Mouse (Mus musculus): ENCODE data around the gene H2-K1. TPM values are rescaled to one million over a fixed set of nuclear protein-coding genes. Genes with fewer than 3 reads are reported as not detected.

H2-K1 gene
- total and polyA plus RNA-seq, 2 experiments from 2014 or later: 21.2 to 22.2 TPM

- DNase-seq (ENCODE audit: low spot score) (peak; percentile 74), ATAC-seq (ENCODE audit: low FRiP score) (no peak)
- Histone ChIP-seq H3K27me3 (ENCODE audit: insufficient read depth, low read length) (no peaks in the 10 kb centered on the region), H3K9ac (replicated peaks; ENCODE audit: low read length, poor library complexity, severe bottlenecking) (peak overlapping the region; percentile 93), H3K4me3 (ENCODE audit: low read depth, low read length) (peak overlapping the region; percentile 74), H3K36me3 (ENCODE audit: insufficient read depth, low read length) (peaks cover 25% of the 10 kb centered on the region), H3K9me3 (ENCODE audit: low read length) (no peaks in the 10 kb centered on the region), H3K4me2 (ENCODE audit: low read depth, low read length, poor library complexity, severe bottlenecking) (peak overlapping the region; percentile 97), H3K4me1 (ENCODE audit: insufficient read depth, low read length) (peaks cover 34% of the 10 kb centered on the region; the same call in 1 of the 2 replicates), H3K27ac (ENCODE audit: low read depth, low read length) (peak overlapping the region; percentile 97)
- WGBS: 2% methylated on average over 6 of the region's 7 CpGs
- TF ChIP-seq CTCF (IDR thresholded peaks at IDR 0.05): no peak
These were observed 25.6 kb upstream of the H2-K1 start for GRCm38 (mm10) chr17:34025756-34026151.

- Histone ChIP-seq H3K27ac (ENCODE audit: low read depth, low read length) (peak overlapping the region; percentile 97), H3K27me3 (ENCODE audit: insufficient read depth, low read length) (no peaks in the 10 kb centered on the region), H3K9me3 (ENCODE audit: low read length) (no peaks in the 10 kb centered on the region), H3K4me1 (ENCODE audit: insufficient read depth, low read length) (peaks cover 27% of the 10 kb centered on the region; the same call in 1 of the 2 replicates), H3K36me3 (ENCODE audit: insufficient read depth, low read length) (peaks cover 24% of the 10 kb centered on the region), H3K9ac (replicated peaks; ENCODE audit: low read length, poor library complexity, severe bottlenecking) (peak overlapping the region; percentile 93), H3K4me3 (ENCODE audit: low read depth, low read length) (peak overlapping the region; percentile 74), H3K4me2 (ENCODE audit: low read depth, low read length, poor library complexity, severe bottlenecking) (peak overlapping the region; percentile 97)
- TF ChIP-seq CTCF (IDR thresholded peaks at IDR 0.05): no peak
- ATAC-seq (ENCODE audit: low FRiP score): peak; percentile 14; the same call in 1 of the 2 replicates
- DNase-seq (ENCODE audit: low spot score): peak; percentile 30
- WGBS: under 1% methylated on average over 48 of the region's 57 CpGs
These were observed 25.0 kb upstream of the H2-K1 start for GRCm38 (mm10) chr17:34024861-34025755.

GRCm38 (mm10) chr17:34024317-34024821, 24.2 kb upstream of the H2-K1 start, which contains the start of gene Ring1:
Gene Ring1 (minus strand): TSS chr17:34024680.
- Histone ChIP-seq H3K36me3 (ENCODE audit: insufficient read depth, low read length) (peaks cover 19% of the 10 kb centered on the region), H3K4me1 (ENCODE audit: insufficient read depth, low read length) (peaks cover 23% of the 10 kb centered on the region; the same call in 1 of the 2 replicates), H3K9me3 (ENCODE audit: low read length) (no peaks in the 10 kb centered on the region), H3K27me3 (ENCODE audit: insufficient read depth, low read length) (no peaks in the 10 kb centered on the region), H3K4me2 (ENCODE audit: low read depth, low read length, poor library complexity, severe bottlenecking) (peak within 1 kb of the TSS; percentile 97), H3K27ac (ENCODE audit: low read depth, low read length) (peak within 1 kb of the TSS; percentile 97), H3K4me3 (ENCODE audit: low read depth, low read length) (peak within 1 kb of the TSS; percentile 74), H3K9ac (replicated peaks; ENCODE audit: low read length, poor library complexity, severe bottlenecking) (peak within 1 kb of the TSS; percentile 93)
- peak; percentile 82 for ATAC-seq (ENCODE audit: low FRiP score)
- no peak for TF ChIP-seq CTCF (IDR thresholded peaks at IDR 0.05)
- WGBS: under 1% methylated on average over 44 of the region's 58 CpGs
- DNase-seq (ENCODE audit: low spot score): peak; percentile 92

DNA sequence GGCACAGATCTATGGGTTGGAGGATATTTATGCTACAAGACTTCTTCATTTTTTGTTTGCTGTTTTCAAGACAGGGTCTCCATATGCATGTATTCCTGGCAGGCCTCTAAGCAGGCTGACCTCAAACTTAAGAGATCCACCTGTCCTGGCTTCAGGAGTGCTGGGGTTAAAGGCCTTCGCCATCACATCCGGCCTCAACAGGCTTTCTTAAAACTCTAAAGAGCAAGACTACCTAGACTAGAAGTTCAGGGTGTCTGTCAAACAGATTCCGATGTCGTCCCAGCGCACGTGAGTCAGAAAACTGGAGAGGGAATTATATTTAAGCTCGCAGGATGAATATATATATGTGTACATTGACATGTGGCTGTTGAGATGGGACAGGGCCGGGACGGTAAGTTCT, 23.5 kb upstream of the H2-K1 start:
- DNase-seq (ENCODE audit: low spot score) (no peak), ATAC-seq (ENCODE audit: low FRiP score) (no peak)
- peak overlapping the region; percentile 74 for H3K4me3 ChIP-seq (ENCODE audit: low read depth, low read length)
- peak overlapping the region; percentile 93 for H3K9ac ChIP-seq (replicated peaks; ENCODE audit: low read length, poor library complexity, severe bottlenecking)
- peaks cover 23% of the 10 kb centered on the region; the same call in 1 of the 2 replicates for H3K4me1 ChIP-seq (ENCODE audit: insufficient read depth, low read length)
- H3K36me3 ChIP-seq (ENCODE audit: insufficient read depth, low read length): peaks cover 13% of the 10 kb centered on the region
- H3K27me3 ChIP-seq (ENCODE audit: insufficient read depth, low read length): no peaks in the 10 kb centered on the region
- H3K9me3 ChIP-seq (ENCODE audit: low read length): no peaks in the 10 kb centered on the region
- peak overlapping the region; percentile 97 for H3K27ac ChIP-seq (ENCODE audit: low read depth, low read length)
- H3K4me2 ChIP-seq (ENCODE audit: low read depth, low read length, poor library complexity, severe bottlenecking): peak overlapping the region; percentile 97
- 63% methylated on average over 9 of the region's 9 CpGs for WGBS
- no peak for TF ChIP-seq CTCF (IDR thresholded peaks at IDR 0.05)

DNA sequence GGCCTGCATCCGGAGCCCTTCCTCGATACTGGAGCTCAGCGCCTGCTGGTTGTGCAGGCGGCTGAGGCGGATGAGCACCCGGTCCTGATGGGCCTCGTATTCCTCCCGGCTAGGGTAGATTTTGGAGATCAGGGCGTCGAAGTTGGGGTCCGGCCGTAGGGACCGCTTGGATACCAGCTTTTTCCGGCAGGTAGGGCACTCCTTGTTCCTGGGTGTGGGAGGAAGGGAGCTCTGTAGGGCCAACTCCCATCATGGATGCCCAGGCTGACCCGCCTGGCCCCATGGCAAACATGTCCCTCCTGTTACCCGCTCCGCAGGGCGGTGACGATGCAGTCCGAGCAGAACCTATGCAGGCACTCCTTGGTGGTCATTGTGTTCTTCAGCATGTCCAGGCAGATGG, 22.8 kb upstream of the H2-K1 start:
- H3K9me3 ChIP-seq (ENCODE audit: low read length): no peaks in the 10 kb centered on the region
- DNase-seq (ENCODE audit: low spot score): no peak
- H3K4me2 ChIP-seq (ENCODE audit: low read depth, low read length, poor library complexity, severe bottlenecking): no peak overlapping the region
- H3K4me1 ChIP-seq (ENCODE audit: insufficient read depth, low read length): peaks cover 18% of the 10 kb centered on the region; the same call in 1 of the 2 replicates
- H3K27me3 ChIP-seq (ENCODE audit: insufficient read depth, low read length): no peaks in the 10 kb centered on the region
- WGBS: 98% methylated on average over 20 of the region's 20 CpGs
- H3K4me3 ChIP-seq (ENCODE audit: low read depth, low read length): no peak overlapping the region
- no peak overlapping the region for H3K9ac ChIP-seq (replicated peaks; ENCODE audit: low read length, poor library complexity, severe bottlenecking)
- no peak overlapping the region for H3K27ac ChIP-seq (ENCODE audit: low read depth, low read length)
- no peak for ATAC-seq (ENCODE audit: low FRiP score)
- no peak for TF ChIP-seq CTCF (IDR thresholded peaks at IDR 0.05)
- H3K36me3 ChIP-seq (ENCODE audit: insufficient read depth, low read length): peaks cover 10% of the 10 kb centered on the region; the same call in 1 of the 2 replicates

DNA sequence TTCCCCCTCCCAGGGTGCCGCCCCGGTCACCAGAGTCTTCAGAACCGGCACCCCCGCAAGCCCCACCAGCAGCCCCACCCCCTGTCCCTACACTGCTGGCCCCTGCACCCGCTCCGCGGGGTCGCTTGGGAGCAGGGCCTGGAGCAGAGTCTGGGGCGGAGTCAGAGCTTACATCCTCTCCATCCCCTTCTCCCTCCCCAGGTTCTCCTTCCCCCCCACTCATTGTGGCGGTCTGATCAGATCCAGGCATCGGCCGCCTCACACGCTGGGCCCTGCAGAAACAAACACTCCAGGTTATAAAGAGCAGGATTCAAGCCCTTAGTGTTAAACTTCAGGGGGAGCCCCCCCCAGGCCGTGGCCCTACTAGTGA, 22.3 kb upstream of the H2-K1 start:
- H3K27me3 ChIP-seq (ENCODE audit: insufficient read depth, low read length): no peaks in the 10 kb centered on the region
- 94% methylated on average over 14 of the region's 14 CpGs for WGBS
- no peak for DNase-seq (ENCODE audit: low spot score)
- H3K36me3 ChIP-seq (ENCODE audit: insufficient read depth, low read length): peaks cover 10% of the 10 kb centered on the region; the same call in 1 of the 2 replicates
- no peak overlapping the region for H3K27ac ChIP-seq (ENCODE audit: low read depth, low read length)
- H3K4me1 ChIP-seq (ENCODE audit: insufficient read depth, low read length): peaks cover 18% of the 10 kb centered on the region; the same call in 1 of the 2 replicates
- no peak for ATAC-seq (ENCODE audit: low FRiP score)
- no peak for TF ChIP-seq CTCF (IDR thresholded peaks at IDR 0.05)
- H3K9ac ChIP-seq (replicated peaks; ENCODE audit: low read length, poor library complexity, severe bottlenecking): no peak overlapping the region
- no peaks in the 10 kb centered on the region for H3K9me3 ChIP-seq (ENCODE audit: low read length)
- no peak overlapping the region for H3K4me3 ChIP-seq (ENCODE audit: low read depth, low read length)
- no peak overlapping the region for H3K4me2 ChIP-seq (ENCODE audit: low read depth, low read length, poor library complexity, severe bottlenecking)
